Mouse (Mus musculus): ENCODE data around the gene Gm6169. TPM values are rescaled to one million over a fixed set of nuclear protein-coding genes. Genes with fewer than 3 reads are reported as not detected.

Gm6169 gene
- polyA plus RNA-seq, 1 experiment from 2014 or later = 0.71 TPM

- no peaks in the 10 kb centered on the region for H3K27me3 ChIP-seq (ENCODE audit: control insufficient read depth, insufficient read depth, low read length)
- no peaks in the 10 kb centered on the region for H3K4me1 ChIP-seq (replicated peaks; ENCODE audit: control insufficient read depth, insufficient read depth, low read length)
- 82% methylated on average over 2 of the region's 2 CpGs for WGBS
- H3K4me3 ChIP-seq (ENCODE audit: low read depth, low read length) = no peak overlapping the region
- no peak for DNase-seq (ENCODE audit: low spot score)
- ATAC-seq (replicated peaks; ENCODE audit: low FRiP score) = no peak
- H3K36me3 ChIP-seq (ENCODE audit: control insufficient read depth, insufficient read depth, low read length) = no peaks in the 10 kb centered on the region
- H3K4me2 ChIP-seq (ENCODE audit: low read depth, low read length, severe bottlenecking) = no peak overlapping the region
- H3K9ac ChIP-seq (ENCODE audit: low read length) = no peak overlapping the region
- H3K9me3 ChIP-seq (ENCODE audit: control insufficient read depth, low read length) = no peaks in the 10 kb centered on the region
- no peak overlapping the region for H3K27ac ChIP-seq (ENCODE audit: low read depth, low read length)
These were observed 18.8 kb downstream of the Gm6169 start for GRCm38 (mm10) chr13:97080201-97080600.

- no peak overlapping the region for H3K4me3 ChIP-seq (ENCODE audit: low read depth, low read length)
- WGBS = 98% methylated on average over 2 of the region's 2 CpGs
- no peak overlapping the region for H3K4me2 ChIP-seq (ENCODE audit: low read depth, low read length, severe bottlenecking)
- no peaks in the 10 kb centered on the region for H3K9me3 ChIP-seq (ENCODE audit: control insufficient read depth, low read length)
- H3K27ac ChIP-seq (ENCODE audit: low read depth, low read length) = no peak overlapping the region
- ATAC-seq (replicated peaks; ENCODE audit: low FRiP score) (no peak), DNase-seq (ENCODE audit: low spot score) (no peak)
- H3K27me3 ChIP-seq (ENCODE audit: control insufficient read depth, insufficient read depth, low read length) = no peaks in the 10 kb centered on the region
- H3K4me1 ChIP-seq (replicated peaks; ENCODE audit: control insufficient read depth, insufficient read depth, low read length) = no peaks in the 10 kb centered on the region
- H3K9ac ChIP-seq (ENCODE audit: low read length) = no peak overlapping the region
- no peaks in the 10 kb centered on the region for H3K36me3 ChIP-seq (ENCODE audit: control insufficient read depth, insufficient read depth, low read length)
These were observed 21.5 kb downstream of the Gm6169 start for GRCm38 (mm10) chr13:97077556-97077955.

GRCm38 (mm10) chr13:97073497-97073896 is 25.5 kb downstream of the Gm6169 start:
- no peaks in the 10 kb centered on the region for H3K36me3 ChIP-seq (ENCODE audit: control insufficient read depth, insufficient read depth, low read length)
- WGBS = 48% methylated on average over 1 of the region's 1 CpGs
- no peak overlapping the region for H3K4me3 ChIP-seq (ENCODE audit: low read depth, low read length)
- DNase-seq (ENCODE audit: low spot score) = no peak
- no peaks in the 10 kb centered on the region for H3K9me3 ChIP-seq (ENCODE audit: control insufficient read depth, low read length)
- ATAC-seq (replicated peaks; ENCODE audit: low FRiP score) = no peak
- no peaks in the 10 kb centered on the region for H3K4me1 ChIP-seq (replicated peaks; ENCODE audit: control insufficient read depth, insufficient read depth, low read length)
- H3K4me2 ChIP-seq (ENCODE audit: low read depth, low read length, severe bottlenecking) = no peak overlapping the region
- no peak overlapping the region for H3K27ac ChIP-seq (ENCODE audit: low read depth, low read length)
- H3K9ac ChIP-seq (ENCODE audit: low read length) = no peak overlapping the region
- H3K27me3 ChIP-seq (ENCODE audit: control insufficient read depth, insufficient read depth, low read length) = no peaks in the 10 kb centered on the region

DNA sequence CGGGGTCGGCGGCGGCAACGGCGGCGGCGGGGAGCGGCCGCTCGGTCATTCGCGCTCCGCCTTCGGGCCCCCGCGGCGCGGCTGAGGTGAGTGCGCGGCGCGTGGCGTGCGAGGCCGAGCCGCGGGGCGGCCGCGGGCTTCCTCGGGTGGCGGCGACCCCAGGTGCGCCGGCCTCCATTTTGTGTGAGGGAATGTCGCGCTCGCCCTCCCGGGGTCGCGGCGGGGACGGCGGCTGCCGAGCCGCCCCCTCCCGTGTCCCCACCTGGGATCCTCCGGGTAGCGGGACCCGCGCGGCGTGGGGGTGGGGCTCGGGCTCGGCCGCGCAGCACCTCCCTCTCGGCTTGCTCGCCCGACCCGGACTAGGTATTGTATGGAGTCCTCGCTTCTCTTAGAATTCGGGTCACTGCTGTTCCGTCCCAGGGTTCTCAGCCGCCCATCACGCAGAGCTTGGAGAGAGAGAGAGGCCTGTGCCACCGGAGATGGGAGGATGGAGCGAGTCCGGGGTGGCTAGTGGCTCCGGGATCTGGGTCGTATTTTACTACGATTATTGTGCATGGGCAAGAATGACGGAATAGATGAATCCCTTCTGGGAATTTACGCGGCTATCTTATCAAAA is 27.3 kb downstream of the Gm6169 start:
- peak overlapping the region; percentile 85 for H3K9ac ChIP-seq (ENCODE audit: low read length)
- under 1% methylated on average over 42 of the region's 76 CpGs for WGBS
- no peaks in the 10 kb centered on the region for H3K9me3 ChIP-seq (ENCODE audit: control insufficient read depth, low read length)
- peak; percentile 80 for DNase-seq (ENCODE audit: low spot score)
- H3K4me3 ChIP-seq (ENCODE audit: low read depth, low read length) = peak overlapping the region; percentile 83
- H3K36me3 ChIP-seq (ENCODE audit: control insufficient read depth, insufficient read depth, low read length) = no peaks in the 10 kb centered on the region
- ATAC-seq (replicated peaks; ENCODE audit: low FRiP score) = peak; percentile 71
- peak overlapping the region; percentile 90 for H3K4me2 ChIP-seq (ENCODE audit: low read depth, low read length, severe bottlenecking)
- H3K27me3 ChIP-seq (ENCODE audit: control insufficient read depth, insufficient read depth, low read length) = no peaks in the 10 kb centered on the region; the same call in 1 of the 2 replicates
- no peak overlapping the region; the same call in 1 of the 2 replicates for H3K27ac ChIP-seq (ENCODE audit: low read depth, low read length)
- peaks cover 3% of the 10 kb centered on the region; the same call in 1 of the 2 replicates for H3K4me1 ChIP-seq (replicated peaks; ENCODE audit: control insufficient read depth, insufficient read depth, low read length)

- under 1% methylated on average over 69 of the region's 85 CpGs for WGBS
- Histone ChIP-seq H3K4me3 (ENCODE audit: low read depth, low read length) (peak overlapping the region; percentile 83), H3K4me2 (ENCODE audit: low read depth, low read length, severe bottlenecking) (peak overlapping the region; percentile 90), H3K36me3 (ENCODE audit: control insufficient read depth, insufficient read depth, low read length) (no peaks in the 10 kb centered on the region), H3K4me1 (replicated peaks; ENCODE audit: control insufficient read depth, insufficient read depth, low read length) (peaks cover 3% of the 10 kb centered on the region; the same call in 1 of the 2 replicates), H3K9ac (ENCODE audit: low read length) (peak overlapping the region; percentile 85), H3K27me3 (ENCODE audit: control insufficient read depth, insufficient read depth, low read length) (no peaks in the 10 kb centered on the region; the same call in 1 of the 2 replicates), H3K27ac (ENCODE audit: low read depth, low read length) (no peak overlapping the region; the same call in 1 of the 2 replicates), H3K9me3 (ENCODE audit: control insufficient read depth, low read length) (no peaks in the 10 kb centered on the region)
- ATAC-seq (replicated peaks; ENCODE audit: low FRiP score) (peak; percentile 75), DNase-seq (ENCODE audit: low spot score) (peak; percentile 80)
These were observed 28.0 kb downstream of the Gm6169 start for GRCm38 (mm10) chr13:97070931-97071625.

- Histone ChIP-seq H3K4me1 (replicated peaks; ENCODE audit: control insufficient read depth, insufficient read depth, low read length) (peaks cover 3% of the 10 kb centered on the region; the same call in 1 of the 2 replicates), H3K27me3 (ENCODE audit: control insufficient read depth, insufficient read depth, low read length) (no peaks in the 10 kb centered on the region; the same call in 1 of the 2 replicates), H3K4me3 (ENCODE audit: low read depth, low read length) (no peak overlapping the region), H3K4me2 (ENCODE audit: low read depth, low read length, severe bottlenecking) (no peak overlapping the region), H3K36me3 (ENCODE audit: control insufficient read depth, insufficient read depth, low read length) (no peaks in the 10 kb centered on the region), H3K9me3 (ENCODE audit: control insufficient read depth, low read length) (no peaks in the 10 kb centered on the region; the same call in 1 of the 2 replicates), H3K27ac (ENCODE audit: low read depth, low read length) (no peak overlapping the region), H3K9ac (ENCODE audit: low read length) (no peak overlapping the region)
- 23% methylated on average over 8 of the region's 8 CpGs for WGBS
- ATAC-seq (replicated peaks; ENCODE audit: low FRiP score) (no peak), DNase-seq (ENCODE audit: low spot score) (no peak)
These were observed 30.9 kb downstream of the Gm6169 start for GRCm38 (mm10) chr13:97068151-97068550.

GRCm38 (mm10) chr13:97067691-97068090 is 31.3 kb downstream of the Gm6169 start:
- Histone ChIP-seq H3K9ac (ENCODE audit: low read length) (no peak overlapping the region), H3K4me3 (ENCODE audit: low read depth, low read length) (no peak overlapping the region)
- DNase-seq (ENCODE audit: low spot score) = no peak

DNA sequence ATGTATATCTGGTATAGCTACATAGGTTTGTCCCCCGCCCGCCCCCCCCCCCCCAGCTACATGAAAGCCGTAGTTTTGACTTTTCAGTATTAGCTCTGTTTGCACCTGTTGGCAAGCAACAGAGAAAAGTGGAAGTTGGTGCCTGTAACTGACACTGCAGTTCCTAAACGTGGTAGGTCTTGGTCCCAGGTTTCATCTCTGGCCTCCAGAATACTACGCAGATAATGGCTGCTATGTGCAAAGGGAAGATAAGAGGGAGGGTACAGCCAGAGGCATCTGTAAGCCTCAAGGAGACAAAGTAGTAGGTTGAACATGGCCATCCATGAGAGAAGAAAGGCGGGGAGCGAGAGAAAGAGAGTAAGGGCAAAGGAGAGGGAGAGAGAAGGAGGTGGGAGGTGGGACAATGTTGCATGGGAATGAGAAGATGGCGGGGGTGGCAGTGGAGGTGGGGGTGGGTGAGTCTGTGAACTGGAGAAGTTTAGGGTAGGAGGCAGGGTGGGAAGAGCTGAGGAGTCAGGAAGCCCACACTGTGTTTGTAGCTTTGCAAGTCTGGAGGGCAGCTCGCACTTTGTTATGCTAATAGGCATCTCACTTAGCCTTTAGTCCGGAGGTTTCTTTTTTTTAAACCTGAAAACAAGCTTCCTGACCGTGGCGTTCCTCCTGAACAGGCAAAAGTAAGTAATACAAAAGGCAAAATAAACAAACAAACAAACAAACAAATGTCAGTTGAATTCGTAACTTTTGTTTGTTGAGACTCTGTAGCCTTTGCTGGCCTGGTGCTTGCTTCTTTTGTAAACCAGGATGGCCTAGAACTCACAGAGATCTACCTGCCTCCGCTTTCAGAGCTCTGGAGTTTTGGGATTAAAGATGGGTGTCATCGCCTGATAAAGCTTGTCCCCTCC is 32.1 kb downstream of the Gm6169 start, which contains the start of gene Fam169a:
Fam169a (plus strand) TSS at position 638 of the 902 bp plus-strand sequence.
- Histone ChIP-seq H3K27ac (ENCODE audit: low read depth, low read length) (no peak within 1 kb of the TSS), H3K4me1 (replicated peaks; ENCODE audit: control insufficient read depth, insufficient read depth, low read length) (peaks cover 3% of the 10 kb centered on the region; the same call in 1 of the 2 replicates), H3K27me3 (ENCODE audit: control insufficient read depth, insufficient read depth, low read length) (no peaks in the 10 kb centered on the region; the same call in 1 of the 2 replicates), H3K9me3 (ENCODE audit: control insufficient read depth, low read length) (no peaks in the 10 kb centered on the region; the same call in 1 of the 2 replicates), H3K36me3 (ENCODE audit: control insufficient read depth, insufficient read depth, low read length) (no peaks in the 10 kb centered on the region), H3K9ac (ENCODE audit: low read length) (no peak within 1 kb of the TSS), H3K4me3 (ENCODE audit: low read depth, low read length) (no peak within 1 kb of the TSS), H3K4me2 (ENCODE audit: low read depth, low read length, severe bottlenecking) (no peak within 1 kb of the TSS)
- no peak for DNase-seq (ENCODE audit: low spot score)
- no peak for ATAC-seq (replicated peaks; ENCODE audit: low FRiP score)
- 31% methylated on average over 15 of the region's 15 CpGs for WGBS

More at GRCm38 (mm10) chr13:97067691-97068090, 31.3 kb downstream of the Gm6169 start:
- 3% methylated on average over 6 of the region's 6 CpGs for WGBS
- H3K4me2 ChIP-seq (ENCODE audit: low read depth, low read length, severe bottlenecking) = no peak overlapping the region
- H3K4me1 ChIP-seq (replicated peaks; ENCODE audit: control insufficient read depth, insufficient read depth, low read length) = peaks cover 3% of the 10 kb centered on the region; the same call in 1 of the 2 replicates
- H3K27me3 ChIP-seq (ENCODE audit: control insufficient read depth, insufficient read depth, low read length) = no peaks in the 10 kb centered on the region; the same call in 1 of the 2 replicates
- ATAC-seq (replicated peaks; ENCODE audit: low FRiP score) = no peak
- H3K27ac ChIP-seq (ENCODE audit: low read depth, low read length) = no peak overlapping the region
- H3K9me3 ChIP-seq (ENCODE audit: control insufficient read depth, low read length) = no peaks in the 10 kb centered on the region; the same call in 1 of the 2 replicates
- no peaks in the 10 kb centered on the region for H3K36me3 ChIP-seq (ENCODE audit: control insufficient read depth, insufficient read depth, low read length)
